Mouse (Mus musculus) hindbrain, embryonic 12.5 days (tissue): ENCODE data around the gene Eml1. TPM values are rescaled to one million over a fixed set of nuclear protein-coding genes. Genes with fewer than 3 reads are reported as not detected.

ENCODE experiments used
- ATAC-seq: fragments of 200-750 bp; cut with Nextera tagmentation; 2 replicates; pipeline ENCODE4 v1.8.0; 2017; ENCODE audit warnings: moderate TSS enrichment; ENCODE audit not compliant: low FRiP score
- H3K27ac ChIP-seq: fragments of 300-500 bp; sonication (generic); 2 replicates; pipeline ENCODE4 v1.5.1; 2016; ENCODE audit warnings: mild to moderate bottlenecking
- H3K27me3 ChIP-seq: fragments of 300-500 bp; sonication (generic); 2 replicates; pipeline ENCODE4 v1.6.1; 2016; ENCODE audit warnings: mild to moderate bottlenecking
- H3K36me3 ChIP-seq: fragments of 300-500 bp; sonication (generic); 2 replicates; pipeline ENCODE4 v1.6.1; 2016; ENCODE audit warnings: mild to moderate bottlenecking
- H3K4me1 ChIP-seq: fragments of 300-500 bp; sonication (generic); 2 replicates; pipeline ENCODE4 v1.6.1; 2016
- H3K4me2 ChIP-seq: fragments of 300-500 bp; sonication (generic); replicated peaks from 2 replicates; pipeline ENCODE4 v1.6.1; 2016; ENCODE audit warnings: mild to moderate bottlenecking
- H3K4me3 ChIP-seq: fragments of 300-500 bp; sonication (generic); 2 replicates; pipeline ENCODE4 v1.5.1; 2016; ENCODE audit warnings: mild to moderate bottlenecking
- H3K9ac ChIP-seq: fragments of 300-500 bp; sonication (generic); 2 replicates; pipeline ENCODE4 v1.6.1; 2016; ENCODE audit warnings: mild to moderate bottlenecking, moderate library complexity
- H3K9me3 ChIP-seq: fragments of 300-500 bp; sonication (generic); replicated peaks from 2 replicates; pipeline ENCODE4 v1.6.1; 2016; ENCODE audit warnings: mild to moderate bottlenecking
- WGBS: fragments of 180-500 bp; shearing (Covaris S2); methylation state at CpG from one replicate; pipeline ENCODE4 v1.1.7; 2016; 5-methylcytosine and 5-hydroxymethylcytosine counted together
- polyA plus RNA-seq: library from polyadenylated mRNA; unstranded; fragments of >200 nt; fragmentation: Nextera tagmentation; extraction: Ambion mirVana; gene quantifications from 2 replicates; pipeline ENCODE4 v1.2.1, GENCODE M21; 2016

Eml1 gene
- polyA plus RNA-seq, result 71.8 and 73.0 TPM in 2 replicates

GRCm38 (mm10) chr12:108370596-108371428 is at the start of gene Eml1:
TSS of gene Eml1 (plus strand) at chr12:108370957.
- Histone ChIP-seq H3K4me3 (no peak within 1 kb of the TSS), H3K9me3 (no peaks in the 10 kb centered on the region), H3K9ac (no peak within 1 kb of the TSS), H3K4me2 (no peak within 1 kb of the TSS), H3K27me3 (no peaks in the 10 kb centered on the region), H3K36me3 (no peaks in the 10 kb centered on the region), H3K4me1 (peaks cover 27% of the 10 kb centered on the region), H3K27ac (no peak within 1 kb of the TSS; the same call in 1 of the 2 replicates)
- 76% methylated on average over 19 of the region's 19 CpGs for WGBS
- 0 out of 2 replicates have a peak, but pooled peaks have one; percentile 40 for ATAC-seq

- peaks cover 29% of the 10 kb centered on the region for H3K4me1 ChIP-seq
- 56% methylated on average over 5 of the region's 5 CpGs for WGBS
- no peak overlapping the region for H3K9ac ChIP-seq
- H3K4me3 ChIP-seq, result no peak overlapping the region
- H3K27me3 ChIP-seq, result peaks cover 44% of the 10 kb centered on the region
- H3K27ac ChIP-seq, result no peak overlapping the region
- no peaks in the 10 kb centered on the region for H3K9me3 ChIP-seq
- no peaks in the 10 kb centered on the region for H3K36me3 ChIP-seq
- no peak overlapping the region for H3K4me2 ChIP-seq
- ATAC-seq, result no peak
Measured at GRCm38 (mm10) chr12:108326401-108326800, 44.4 kb upstream of the Eml1 start.

GRCm38 (mm10) chr12:108327889-108328491 is 42.8 kb upstream of the Eml1 start:
- WGBS, result 2% methylated on average over 66 of the region's 66 CpGs
- Histone ChIP-seq H3K9me3 (no peaks in the 10 kb centered on the region), H3K9ac (peak overlapping the region; percentile 53), H3K4me2 (peak overlapping the region; percentile 68), H3K4me1 (peaks cover 18% of the 10 kb centered on the region), H3K36me3 (no peaks in the 10 kb centered on the region), H3K27ac (no peak overlapping the region), H3K4me3 (peak overlapping the region; percentile 39), H3K27me3 (peaks cover 44% of the 10 kb centered on the region)
- peak; percentile 26; the same call in 1 of the 2 replicates for ATAC-seq

- peak overlapping the region; percentile 99 for H3K4me2 ChIP-seq
- peaks cover 44% of the 10 kb centered on the region for H3K27me3 ChIP-seq
- H3K4me1 ChIP-seq, result peaks cover 23% of the 10 kb centered on the region
- peak; percentile 9; the same call in 1 of the 2 replicates for ATAC-seq
- no peaks in the 10 kb centered on the region for H3K36me3 ChIP-seq
- H3K9me3 ChIP-seq, result no peaks in the 10 kb centered on the region
- peak overlapping the region; percentile 33; the same call in 1 of the 2 replicates for H3K9ac ChIP-seq
- no peak overlapping the region for H3K27ac ChIP-seq
- WGBS, result 2% methylated on average over 16 of the region's 16 CpGs
- peak overlapping the region; percentile 66 for H3K4me3 ChIP-seq
Measured at GRCm38 (mm10) chr12:108333056-108333455, 37.7 kb upstream of the Eml1 start.

- peak; percentile 26; the same call in 1 of the 2 replicates for ATAC-seq
- Histone ChIP-seq H3K27me3 (peaks cover 40% of the 10 kb centered on the region), H3K9me3 (no peaks in the 10 kb centered on the region), H3K4me1 (peaks cover 20% of the 10 kb centered on the region), H3K4me3 (peak overlapping the region; percentile 66), H3K9ac (peak overlapping the region; percentile 33; the same call in 1 of the 2 replicates), H3K36me3 (no peaks in the 10 kb centered on the region), H3K27ac (peak overlapping the region; percentile 48; the same call in 1 of the 2 replicates), H3K4me2 (peak overlapping the region; percentile 99)
- WGBS, result 2% methylated on average over 22 of the region's 22 CpGs
Measured at GRCm38 (mm10) chr12:108333481-108333882, 37.3 kb upstream of the Eml1 start.

- ATAC-seq, result peak; percentile 93
- H3K27ac ChIP-seq, result peak within 1 kb of the TSS; percentile 57
- peak within 1 kb of the TSS; percentile 66 for H3K4me3 ChIP-seq
- peak within 1 kb of the TSS; percentile 74 for H3K9ac ChIP-seq
- H3K27me3 ChIP-seq, result peaks cover 35% of the 10 kb centered on the region
- WGBS, result 0% methylated on average over 42 of the region's 56 CpGs
- no peaks in the 10 kb centered on the region for H3K9me3 ChIP-seq
- H3K4me1 ChIP-seq, result peaks cover 21% of the 10 kb centered on the region
- peak within 1 kb of the TSS; percentile 99 for H3K4me2 ChIP-seq
- no peaks in the 10 kb centered on the region for H3K36me3 ChIP-seq
Measured at GRCm38 (mm10) chr12:108333895-108334445, 36.8 kb upstream of the Eml1 start, which contains the start of gene Cyp46a1. TSS of gene Cyp46a1 (plus strand) at chr12:108334381.

GRCm38 (mm10) chr12:108334529-108334928 is 36.2 kb upstream of the Eml1 start:
- Histone ChIP-seq H3K4me1 (peaks cover 20% of the 10 kb centered on the region), H3K4me2 (peak overlapping the region; percentile 99), H3K27me3 (peaks cover 30% of the 10 kb centered on the region), H3K36me3 (no peaks in the 10 kb centered on the region), H3K9ac (peak overlapping the region; percentile 74), H3K9me3 (no peaks in the 10 kb centered on the region), H3K4me3 (peak overlapping the region; percentile 66), H3K27ac (peak overlapping the region; percentile 57)
- WGBS, result under 1% methylated on average over 32 of the region's 32 CpGs
- ATAC-seq, result no peak

GRCm38 (mm10) chr12:108338572-108339190 is 32.1 kb upstream of the Eml1 start:
- H3K4me2 ChIP-seq, result no peak overlapping the region
- no peak overlapping the region for H3K9ac ChIP-seq
- H3K36me3 ChIP-seq, result no peaks in the 10 kb centered on the region
- H3K4me1 ChIP-seq, result peaks cover 14% of the 10 kb centered on the region
- no peak overlapping the region for H3K4me3 ChIP-seq
- no peaks in the 10 kb centered on the region for H3K9me3 ChIP-seq
- peaks cover 21% of the 10 kb centered on the region for H3K27me3 ChIP-seq
- 28% methylated on average over 14 of the region's 14 CpGs for WGBS
- H3K27ac ChIP-seq, result no peak overlapping the region
- no peak for ATAC-seq

GRCm38 (mm10) chr12:108348151-108348550 is 22.6 kb upstream of the Eml1 start:
- 81% methylated on average over 8 of the region's 8 CpGs for WGBS
- Histone ChIP-seq H3K4me2 (no peak overlapping the region), H3K36me3 (no peaks in the 10 kb centered on the region)

GRCm38 (mm10) chr12:108349026-108349425 is 21.7 kb upstream of the Eml1 start:
- H3K4me1 ChIP-seq, result peaks cover 11% of the 10 kb centered on the region
- no peaks in the 10 kb centered on the region for H3K36me3 ChIP-seq
- H3K27me3 ChIP-seq, result peaks cover 33% of the 10 kb centered on the region
- H3K27ac ChIP-seq, result no peak overlapping the region
- H3K9me3 ChIP-seq, result no peaks in the 10 kb centered on the region
- H3K9ac ChIP-seq, result no peak overlapping the region
- H3K4me2 ChIP-seq, result no peak overlapping the region
- ATAC-seq, result no peak
- WGBS, result 72% methylated on average over 5 of the region's 5 CpGs
- no peak overlapping the region for H3K4me3 ChIP-seq

More at GRCm38 (mm10) chr12:108348151-108348550, 22.6 kb upstream of the Eml1 start:
- no peak for ATAC-seq
- H3K4me3 ChIP-seq, result no peak overlapping the region
- H3K9me3 ChIP-seq, result no peaks in the 10 kb centered on the region
- no peak overlapping the region for H3K27ac ChIP-seq
- H3K9ac ChIP-seq, result no peak overlapping the region
- peaks cover 25% of the 10 kb centered on the region for H3K27me3 ChIP-seq
- H3K4me1 ChIP-seq, result peaks cover 9% of the 10 kb centered on the region

- no peak overlapping the region for H3K4me2 ChIP-seq
- H3K27me3 ChIP-seq, result peaks cover 38% of the 10 kb centered on the region
- H3K27ac ChIP-seq, result no peak overlapping the region
- no peak overlapping the region for H3K9ac ChIP-seq
- ATAC-seq, result no peak
- peaks cover 11% of the 10 kb centered on the region for H3K4me1 ChIP-seq
- 87% methylated on average over 10 of the region's 10 CpGs for WGBS
- H3K9me3 ChIP-seq, result no peaks in the 10 kb centered on the region
- H3K36me3 ChIP-seq, result no peaks in the 10 kb centered on the region
- no peak overlapping the region for H3K4me3 ChIP-seq
Measured at GRCm38 (mm10) chr12:108350931-108351330, 19.8 kb upstream of the Eml1 start.
